Mouse (Mus musculus): ENCODE data around the gene Trp53. TPM values are rescaled to one million over a fixed set of nuclear protein-coding genes. Genes with fewer than 3 reads are reported as not detected.
A peak's percentile ranks its signal among the peaks of the same experiment; 100 is the strongest.

Trp53 gene
- polyA plus RNA-seq, 1 experiment from 2014 or later, result 132 TPM

GRCm38 (mm10) chr11:69552622-69553340, 27.4 kb upstream of the Trp53 start:
- no peak overlapping the region for H3K4me3 ChIP-seq
- H3K4me2 ChIP-seq, result no peak overlapping the region
- WGBS, result 27% methylated on average over 14 of the region's 14 CpGs
- H3K27ac ChIP-seq, result no peak overlapping the region
- no peaks in the 10 kb centered on the region for H3K36me3 ChIP-seq
- H3K9ac ChIP-seq, result no peak overlapping the region
- ATAC-seq (ENCODE audit: insufficient number of reproducible peaks, low FRiP score, low TSS enrichment, low read depth), result no peak
- H3K4me1 ChIP-seq, result peaks cover 22% of the 10 kb centered on the region
- H3K27me3 ChIP-seq, result no peaks in the 10 kb centered on the region
- no peaks in the 10 kb centered on the region for H3K9me3 ChIP-seq

- Histone ChIP-seq H3K36me3 (no peaks in the 10 kb centered on the region), H3K27ac (no peak overlapping the region), H3K4me3 (no peak overlapping the region), H3K4me1 (peaks cover 24% of the 10 kb centered on the region), H3K27me3 (no peaks in the 10 kb centered on the region), H3K4me2 (no peak overlapping the region), H3K9me3 (no peaks in the 10 kb centered on the region), H3K9ac (no peak overlapping the region)
- ATAC-seq (ENCODE audit: insufficient number of reproducible peaks, low FRiP score, low TSS enrichment, low read depth), result no peak
- 15% methylated on average over 2 of the region's 2 CpGs for WGBS
These were observed 26.8 kb upstream of the Trp53 start for GRCm38 (mm10) chr11:69553341-69553721.

DNA sequence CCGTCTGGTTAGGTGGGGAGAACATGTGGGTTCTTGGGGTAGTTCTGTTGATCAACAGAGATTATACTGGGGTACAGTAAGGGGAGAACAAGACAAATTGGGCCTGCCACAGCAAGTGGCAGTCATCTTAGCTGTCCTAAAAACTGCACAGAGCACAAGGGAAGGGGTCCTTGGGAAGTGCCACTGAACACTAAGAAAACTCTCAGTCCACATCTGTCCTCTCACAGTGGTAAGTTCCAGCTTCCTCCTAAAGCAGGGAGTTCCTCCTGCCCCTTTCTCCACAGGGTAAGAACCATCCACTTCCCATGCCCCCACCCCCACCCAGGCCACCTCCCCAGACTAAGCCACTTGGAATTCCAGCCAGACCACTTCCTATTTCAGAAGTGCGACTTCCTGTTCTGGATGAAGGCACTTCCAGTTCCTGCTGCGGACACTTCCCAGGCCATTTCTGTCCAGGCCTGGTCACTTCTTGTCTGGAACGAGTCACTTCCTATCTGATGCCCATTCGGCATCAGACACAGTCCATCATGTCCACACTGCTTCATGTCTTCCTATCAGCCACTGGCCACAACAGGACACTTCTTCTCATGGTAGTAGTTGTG, 25.5 kb upstream of the Trp53 start:
- Histone ChIP-seq H3K36me3 (no peaks in the 10 kb centered on the region), H3K4me1 (peaks cover 33% of the 10 kb centered on the region), H3K27me3 (no peaks in the 10 kb centered on the region), H3K4me3 (no peak overlapping the region), H3K9ac (no peak overlapping the region), H3K27ac (no peak overlapping the region), H3K9me3 (no peaks in the 10 kb centered on the region), H3K4me2 (no peak overlapping the region)
- ATAC-seq (ENCODE audit: insufficient number of reproducible peaks, low FRiP score, low TSS enrichment, low read depth), result no peak
- 77% methylated on average over 5 of the region's 5 CpGs for WGBS

GRCm38 (mm10) chr11:69557381-69557958, 22.7 kb upstream of the Trp53 start:
- Histone ChIP-seq H3K36me3 (peaks cover 9% of the 10 kb centered on the region), H3K9me3 (no peaks in the 10 kb centered on the region), H3K4me1 (peaks cover 53% of the 10 kb centered on the region), H3K9ac (no peak overlapping the region), H3K4me3 (no peak overlapping the region), H3K4me2 (0 out of 2 replicates have a peak overlapping the region, but pooled peaks have one; percentile 3), H3K27me3 (no peaks in the 10 kb centered on the region), H3K27ac (no peak overlapping the region)
- 35% methylated on average over 14 of the region's 14 CpGs for WGBS
- no peak for ATAC-seq (ENCODE audit: insufficient number of reproducible peaks, low FRiP score, low TSS enrichment, low read depth)

DNA sequence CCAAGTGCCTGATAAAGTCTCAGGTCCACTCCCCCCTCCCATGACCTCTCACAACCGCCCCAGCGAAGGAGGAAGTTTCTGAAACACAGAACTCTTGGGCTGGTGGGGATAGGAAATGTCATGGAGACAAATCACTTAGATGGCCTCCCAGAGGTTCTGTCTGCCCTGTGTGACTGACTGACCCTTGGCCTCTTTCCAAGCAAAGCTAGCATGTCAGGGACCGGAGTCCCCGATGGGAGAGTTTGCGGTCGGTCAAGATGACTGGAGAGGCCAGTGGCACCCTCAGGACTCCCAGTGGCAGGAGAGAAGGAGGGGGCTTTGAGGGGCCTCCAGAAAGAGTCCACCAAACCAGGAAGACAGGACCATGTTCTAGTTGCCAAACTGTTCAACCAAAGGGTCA, 21.4 kb upstream of the Trp53 start:
- no peak overlapping the region for H3K27ac ChIP-seq
- peaks cover 18% of the 10 kb centered on the region for H3K36me3 ChIP-seq
- H3K9me3 ChIP-seq, result no peaks in the 10 kb centered on the region
- 39% methylated on average over 6 of the region's 6 CpGs for WGBS
- H3K9ac ChIP-seq, result 0 out of 2 replicates have a peak overlapping the region, but pooled peaks have one; percentile 74
- peak overlapping the region; percentile 77 for H3K4me2 ChIP-seq
- peak overlapping the region; percentile 62 for H3K4me3 ChIP-seq
- ATAC-seq (ENCODE audit: insufficient number of reproducible peaks, low FRiP score, low TSS enrichment, low read depth), result no peak
- peaks cover 55% of the 10 kb centered on the region for H3K4me1 ChIP-seq
- H3K27me3 ChIP-seq, result no peaks in the 10 kb centered on the region

DNA sequence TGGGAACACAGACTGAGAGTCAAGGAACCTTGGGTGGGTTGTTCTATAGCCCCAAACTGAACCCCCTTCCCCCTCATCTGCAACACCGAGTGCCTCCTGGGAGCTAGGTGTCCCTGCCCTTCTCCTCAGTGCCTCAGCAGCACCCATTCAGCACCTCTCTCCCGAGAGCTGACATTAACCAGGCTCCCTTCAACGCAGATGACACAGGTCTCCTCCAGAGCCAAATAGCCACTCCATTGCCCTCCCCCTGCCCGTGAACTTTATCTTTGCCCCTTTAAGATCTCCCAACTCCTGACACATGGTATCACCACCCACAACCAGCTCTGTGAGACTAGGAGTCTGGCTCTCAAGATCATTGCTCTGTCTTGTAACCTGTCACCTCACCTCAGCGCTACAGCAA, 21.0 kb upstream of the Trp53 start:
- H3K4me2 ChIP-seq, result peak overlapping the region; percentile 77
- H3K27ac ChIP-seq, result peak overlapping the region; percentile 82
- H3K4me1 ChIP-seq, result peaks cover 55% of the 10 kb centered on the region

GRCm38 (mm10) chr11:69559851-69560765, 20.1 kb upstream of the Trp53 start, which contains the start of gene Efnb3:
Efnb3 (minus strand) TSS chr11:69560205.
- ATAC-seq (ENCODE audit: insufficient number of reproducible peaks, low FRiP score, low TSS enrichment, low read depth), result peak; percentile 66
- Histone ChIP-seq H3K36me3 (peaks cover 24% of the 10 kb centered on the region), H3K9me3 (no peaks in the 10 kb centered on the region), H3K27me3 (no peaks in the 10 kb centered on the region), H3K27ac (peak within 1 kb of the TSS; percentile 82), H3K4me2 (peak within 1 kb of the TSS; percentile 77), H3K4me3 (peak within 1 kb of the TSS; percentile 62), H3K9ac (peak within 1 kb of the TSS; percentile 74), H3K4me1 (peaks cover 55% of the 10 kb centered on the region)
- WGBS, result under 1% methylated on average over 55 of the region's 59 CpGs

More for the DNA sequence above, 21.0 kb upstream of the Trp53 start:
- ATAC-seq (ENCODE audit: insufficient number of reproducible peaks, low FRiP score, low TSS enrichment, low read depth), result no peak
- WGBS, result 10% methylated on average over 5 of the region's 5 CpGs
- H3K9ac ChIP-seq, result peak overlapping the region; percentile 74; the same call in 1 of the 2 replicates
- H3K36me3 ChIP-seq, result peaks cover 21% of the 10 kb centered on the region
- H3K4me3 ChIP-seq, result peak overlapping the region; percentile 62
- no peaks in the 10 kb centered on the region for H3K27me3 ChIP-seq
- H3K9me3 ChIP-seq, result no peaks in the 10 kb centered on the region

DNA sequence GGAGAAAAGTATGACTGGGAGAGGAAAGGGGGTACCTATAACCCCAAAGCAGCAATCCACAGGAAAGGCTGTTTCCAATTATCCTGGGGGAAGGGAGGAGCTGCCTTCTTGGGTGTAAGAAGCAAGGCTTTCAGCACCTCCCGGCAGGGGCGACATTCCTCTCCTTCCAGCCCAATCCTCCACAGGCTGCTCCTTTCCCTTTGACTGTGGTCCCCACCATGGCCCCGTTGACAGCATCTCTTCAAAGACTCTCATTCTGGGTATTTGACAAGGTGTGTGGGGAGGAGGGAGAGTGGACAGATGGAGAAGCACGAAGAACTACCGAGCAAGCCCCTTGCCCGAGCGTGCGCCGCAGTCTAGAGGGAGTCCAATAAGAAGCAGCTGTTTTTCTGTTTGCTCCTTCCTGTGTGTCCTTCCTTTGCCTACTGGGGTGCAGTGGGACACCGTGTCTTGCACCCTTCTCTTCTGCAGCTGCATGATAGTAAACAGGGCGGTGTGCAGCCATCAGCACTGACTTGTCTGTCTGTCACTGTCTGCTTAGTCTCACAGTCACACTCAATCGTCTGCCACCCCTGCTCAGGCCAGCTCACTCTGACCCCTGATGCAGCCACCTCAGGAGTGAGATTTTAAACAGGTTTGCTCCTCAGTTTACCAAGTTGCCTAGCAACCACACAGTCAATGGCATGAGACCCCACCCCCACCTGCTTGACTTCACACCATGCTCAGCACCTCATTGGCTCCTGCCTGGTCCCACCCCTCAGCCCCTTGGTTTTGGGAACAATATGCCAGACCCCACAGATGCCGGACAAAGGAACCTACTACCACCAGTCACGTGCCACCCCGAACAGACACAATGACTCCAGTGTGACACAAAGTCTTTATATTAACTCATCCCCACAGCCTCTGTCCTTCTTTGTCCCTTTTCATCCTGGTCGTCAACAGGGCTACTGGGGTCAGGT, 19.0 kb upstream of the Trp53 start:
- Histone ChIP-seq H3K4me2 (peak overlapping the region; percentile 77), H3K9me3 (no peaks in the 10 kb centered on the region), H3K4me3 (peak overlapping the region; percentile 62), H3K27ac (peak overlapping the region; percentile 82), H3K4me1 (peaks cover 59% of the 10 kb centered on the region), H3K9ac (no peak overlapping the region), H3K27me3 (no peaks in the 10 kb centered on the region), H3K36me3 (peaks cover 24% of the 10 kb centered on the region)
- ATAC-seq (ENCODE audit: insufficient number of reproducible peaks, low FRiP score, low TSS enrichment, low read depth), result peak; percentile 19; the same call in 1 of the 2 replicates
- 25% methylated on average over 16 of the region's 16 CpGs for WGBS

- peaks cover 38% of the 10 kb centered on the region for H3K36me3 ChIP-seq
- no peak overlapping the region for H3K27ac ChIP-seq
- H3K4me2 ChIP-seq, result no peak overlapping the region
These were observed 16.8 kb upstream of the Trp53 start for GRCm38 (mm10) chr11:69563373-69563772.

GRCm38 (mm10) chr11:69564391-69564790, 15.8 kb upstream of the Trp53 start:
- no peak for ATAC-seq (ENCODE audit: insufficient number of reproducible peaks, low FRiP score, low TSS enrichment, low read depth)
- whole genome bisulfite sequencing, result 57% methylated on average over 3 of the region's 3 CpGs
- Histone ChIP-seq H3K27me3 (no peaks in the 10 kb centered on the region), H3K9ac (no peak overlapping the region), H3K27ac (no peak overlapping the region), H3K4me3 (no peak overlapping the region), H3K4me1 (peaks cover 35% of the 10 kb centered on the region), H3K36me3 (peaks cover 38% of the 10 kb centered on the region), H3K9me3 (no peaks in the 10 kb centered on the region), H3K4me2 (no peak overlapping the region)

More at GRCm38 (mm10) chr11:69563373-69563772, 16.8 kb upstream of the Trp53 start:
- Histone ChIP-seq H3K9me3 (no peaks in the 10 kb centered on the region), H3K4me1 (peaks cover 45% of the 10 kb centered on the region), H3K27me3 (no peaks in the 10 kb centered on the region), H3K9ac (no peak overlapping the region), H3K4me3 (no peak overlapping the region)
- no peak for ATAC-seq (ENCODE audit: insufficient number of reproducible peaks, low FRiP score, low TSS enrichment, low read depth)
- 50% methylated on average over 13 of the region's 13 CpGs for WGBS
